Mouse (Mus musculus) embryonic facial prominence, embryonic 15.5 days (tissue): ENCODE data around the gene Dnajb4. TPM values are rescaled to one million over a fixed set of nuclear protein-coding genes. Genes with fewer than 3 reads are reported as not detected.
"Not testable (repeated sequence)": the region's sequence is repeated elsewhere in the genome, so short reads cannot be mapped to it uniquely, and the experiment has no call there.

ENCODE experiments used
- ATAC-seq: fragments of 200-750 bp; cut with Nextera tagmentation; 2 replicates; pipeline ENCODE4 v1.8.0; 2017; ENCODE audit warnings: low read depth, moderate TSS enrichment; ENCODE audit not compliant: insufficient number of reproducible peaks, low FRiP score, low TSS enrichment
- H3K27ac ChIP-seq: fragments of 300-500 bp; sonication (generic); replicated peaks from 2 replicates; pipeline ENCODE4 v1.5.1; 2015; ENCODE audit warnings: mild to moderate bottlenecking, inconsistent platforms
- H3K27me3 ChIP-seq: fragments of 300-500 bp; sonication (generic); 2 replicates; pipeline ENCODE4 v1.6.1; 2015; ENCODE audit warnings: inconsistent platforms
- H3K36me3 ChIP-seq: fragments of 300-500 bp; sonication (generic); 2 replicates; pipeline ENCODE4 v1.6.1; 2015; ENCODE audit warnings: mild to moderate bottlenecking, inconsistent platforms
- H3K4me1 ChIP-seq: fragments of 300-500 bp; sonication (generic); 2 replicates; pipeline ENCODE4 v1.6.1; 2015; ENCODE audit warnings: inconsistent platforms
- H3K4me2 ChIP-seq: fragments of 300-500 bp; sonication (generic); replicated peaks from 2 replicates; pipeline ENCODE4 v1.6.1; 2015; ENCODE audit warnings: mild to moderate bottlenecking, inconsistent platforms
- H3K4me3 ChIP-seq: fragments of 300-500 bp; sonication (generic); replicated peaks from 2 replicates; pipeline ENCODE4 v1.5.1; 2015; ENCODE audit warnings: mild to moderate bottlenecking, inconsistent platforms
- H3K9ac ChIP-seq: fragments of 300-500 bp; sonication (generic); 2 replicates; pipeline ENCODE4 v1.6.1; 2015; ENCODE audit warnings: inconsistent platforms
- H3K9me3 ChIP-seq: fragments of 300-500 bp; sonication (generic); replicated peaks from 2 replicates; pipeline ENCODE4 v1.6.1; 2016; ENCODE audit warnings: inconsistent platforms
- WGBS: fragments of 180-500 bp; shearing (Covaris S2); methylation state at CpG from one replicate; pipeline ENCODE4 v1.1.7; 2015; 5-methylcytosine and 5-hydroxymethylcytosine counted together
- polyA plus RNA-seq: library from polyadenylated mRNA; unstranded; fragments of >200 nt; fragmentation: Nextera tagmentation; extraction: Ambion mirVana; gene quantifications from 2 replicates; pipeline ENCODE4 v1.2.1, GENCODE M21; 2015

Gene Dnajb4
- polyA plus RNA-seq, 1 experiment from 2014 or later = 34.2 TPM

DNA sequence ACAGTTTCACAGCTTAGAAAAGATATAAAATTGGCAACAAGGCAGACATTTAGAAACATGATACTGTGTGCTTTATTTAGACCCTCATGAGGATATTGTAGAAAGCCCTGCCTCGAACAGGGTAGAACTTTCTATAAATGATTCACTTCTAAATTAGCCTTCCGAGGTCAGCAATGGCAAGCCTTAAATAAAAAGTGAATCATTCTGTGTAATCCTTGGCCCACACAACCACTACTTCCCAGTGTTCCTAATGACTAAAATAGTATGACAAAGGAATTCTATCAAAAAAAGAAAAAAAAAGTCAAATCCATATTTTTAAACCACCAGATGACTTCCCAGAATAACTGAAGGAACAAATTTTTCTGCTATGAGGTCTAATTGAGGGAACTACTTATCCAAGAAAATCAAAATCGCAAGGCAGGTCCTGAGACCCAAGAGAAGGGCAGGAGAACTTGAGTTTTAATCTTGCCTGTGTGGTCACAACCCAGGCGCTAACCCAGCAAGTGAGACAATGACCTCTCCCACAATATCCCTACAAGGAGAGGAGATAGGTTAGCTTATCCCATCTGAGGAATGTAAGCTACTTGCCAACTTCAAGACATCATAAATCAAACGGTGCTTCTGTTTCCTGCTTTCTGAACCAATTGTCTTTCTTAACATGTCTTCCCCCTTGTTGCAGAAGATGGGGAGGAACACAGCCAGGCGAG lies 67.0 kb downstream of the Dnajb4 start:
- WGBS = 63% methylated on average over 6 of the region's 6 CpGs
- H3K27ac ChIP-seq = no peak overlapping the region
- H3K9me3 ChIP-seq = no peaks in the 10 kb centered on the region
- no peak overlapping the region for H3K9ac ChIP-seq
- peaks cover 6% of the 10 kb centered on the region; the same call in 1 of the 2 replicates for H3K4me1 ChIP-seq
- no peaks in the 10 kb centered on the region for H3K27me3 ChIP-seq
- no peaks in the 10 kb centered on the region for H3K36me3 ChIP-seq
- no peak for ATAC-seq
- H3K4me2 ChIP-seq = no peak overlapping the region
- H3K4me3 ChIP-seq = no peak overlapping the region

DNA sequence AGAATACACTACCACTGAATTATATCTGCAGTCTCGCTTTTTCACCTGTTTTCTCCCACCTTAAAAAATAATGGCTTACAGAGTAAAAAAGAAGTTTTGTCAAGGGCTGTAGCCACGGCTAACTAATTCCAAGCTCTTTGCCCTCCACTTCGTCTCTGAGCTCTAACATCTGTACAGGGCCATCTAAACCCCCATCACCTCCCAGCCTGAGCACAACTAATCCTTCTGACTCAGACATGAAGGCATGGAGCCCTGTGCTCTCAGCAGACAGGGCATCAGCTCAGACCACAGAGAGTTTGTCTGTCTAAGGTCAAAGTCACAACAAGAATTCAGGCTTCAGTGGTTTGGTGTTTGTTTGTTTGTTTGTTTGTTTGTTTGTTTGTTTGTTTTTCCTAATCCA lies 68.0 kb downstream of the Dnajb4 start:
- Histone ChIP-seq H3K9ac (no peak overlapping the region), H3K4me2 (no peak overlapping the region), H3K27ac (no peak overlapping the region), H3K4me1 (peaks cover 6% of the 10 kb centered on the region; the same call in 1 of the 2 replicates), H3K4me3 (no peak overlapping the region), H3K27me3 (no peaks in the 10 kb centered on the region), H3K9me3 (no peaks in the 10 kb centered on the region), H3K36me3 (no peaks in the 10 kb centered on the region)
- 65% methylated on average over 3 of the region's 3 CpGs for WGBS
- ATAC-seq = no peak

DNA sequence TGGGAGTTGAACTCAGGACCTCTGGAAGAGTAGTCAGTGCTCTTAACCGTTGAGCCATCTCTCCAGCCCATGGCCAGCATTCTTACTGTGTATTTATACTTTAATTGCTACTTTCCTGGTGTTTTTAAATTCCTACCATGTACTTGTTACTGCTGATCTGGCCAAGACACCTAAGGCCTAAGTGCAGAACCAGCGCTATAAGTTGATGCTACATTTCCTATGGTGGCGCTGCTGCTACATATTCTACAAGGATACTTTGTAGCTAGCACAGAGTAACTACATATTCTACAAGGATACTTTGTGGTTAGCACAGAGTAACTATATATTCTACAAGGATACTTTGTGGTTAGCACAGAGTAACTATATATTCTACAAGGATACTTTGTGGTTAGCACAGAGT lies 70.8 kb downstream of the Dnajb4 start:
- not testable (repeated sequence) for H3K9ac ChIP-seq, H3K27me3 ChIP-seq, H3K4me3 ChIP-seq, H3K36me3 ChIP-seq, ATAC-seq, H3K27ac ChIP-seq, H3K4me1 ChIP-seq, H3K4me2 ChIP-seq, H3K9me3 ChIP-seq
- 82% methylated on average over 3 of the region's 3 CpGs for WGBS

DNA sequence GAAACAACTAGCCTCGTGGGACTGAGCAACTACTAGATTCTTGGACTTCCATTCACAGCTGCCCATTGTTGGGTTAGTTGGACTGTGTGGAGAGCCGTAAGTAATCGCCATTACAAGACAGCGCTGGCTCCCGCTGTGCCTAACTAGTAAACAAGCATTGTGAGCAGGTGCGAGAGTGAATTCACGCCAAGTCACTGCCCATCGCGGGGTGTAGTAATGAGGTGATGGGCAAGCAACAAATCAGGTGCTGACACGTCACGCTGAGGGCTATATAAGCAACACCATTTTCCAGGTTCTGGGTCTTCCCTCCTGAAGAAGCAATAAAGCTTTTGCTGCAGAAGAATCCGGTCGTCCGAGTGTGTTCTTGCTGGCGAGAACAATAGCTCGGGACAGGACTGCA lies 74.0 kb downstream of the Dnajb4 start:
- not testable (repeated sequence) for H3K27ac ChIP-seq, ATAC-seq, H3K4me3 ChIP-seq, H3K4me1 ChIP-seq, H3K9me3 ChIP-seq, H3K9ac ChIP-seq, H3K27me3 ChIP-seq, H3K36me3 ChIP-seq, H3K4me2 ChIP-seq
- 94% methylated on average over 16 of the region's 16 CpGs for WGBS

DNA sequence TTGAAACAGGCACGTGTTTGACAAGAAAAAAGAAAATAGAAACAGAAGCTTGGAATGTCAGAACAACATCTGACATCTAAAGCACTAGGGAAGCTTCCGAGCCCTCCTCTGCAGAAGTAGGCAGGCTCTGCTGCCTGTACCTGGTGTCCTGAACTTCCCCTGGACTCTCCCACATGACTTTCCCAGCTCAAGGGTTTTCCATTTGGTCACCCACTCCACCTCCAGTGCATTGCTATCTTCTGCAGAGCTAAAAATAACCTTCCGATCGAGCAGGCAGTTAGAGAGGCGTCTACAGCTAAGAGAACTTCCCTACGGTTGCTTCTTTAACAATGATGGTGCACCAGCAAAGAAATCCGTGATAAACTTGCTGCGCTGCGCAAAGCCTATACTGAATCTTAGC lies 76.5 kb downstream of the Dnajb4 start:
- H3K9ac ChIP-seq = no peak overlapping the region
- no peaks in the 10 kb centered on the region for H3K27me3 ChIP-seq
- H3K27ac ChIP-seq = no peak overlapping the region
- no peaks in the 10 kb centered on the region for H3K9me3 ChIP-seq
- no peak overlapping the region for H3K4me3 ChIP-seq
- H3K4me2 ChIP-seq = no peak overlapping the region
- no peaks in the 10 kb centered on the region for H3K36me3 ChIP-seq
- H3K4me1 ChIP-seq = no peaks in the 10 kb centered on the region
- ATAC-seq = no peak
- 73% methylated on average over 9 of the region's 9 CpGs for whole genome bisulfite sequencing

DNA sequence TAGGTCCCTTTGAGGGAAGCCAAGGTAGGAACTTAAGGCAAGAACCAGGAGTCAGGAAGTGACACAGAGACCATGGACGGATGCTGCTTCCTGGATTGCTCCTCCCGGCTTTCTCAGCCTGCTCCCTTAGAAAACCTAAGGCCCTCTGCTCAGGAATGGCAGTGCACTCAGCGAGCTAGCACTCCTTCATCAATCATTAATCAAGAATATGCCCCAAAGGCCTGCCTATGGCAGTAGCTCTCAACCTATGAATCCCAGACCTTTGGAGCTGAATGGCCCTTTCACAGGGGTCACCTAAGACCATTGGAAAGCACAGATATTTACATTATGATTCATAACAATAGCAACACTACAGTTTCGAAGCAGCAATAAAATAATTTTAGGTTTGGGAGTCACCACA lies 79.1 kb downstream of the Dnajb4 start:
- no peak for ATAC-seq
- Histone ChIP-seq H3K9ac (no peak overlapping the region), H3K9me3 (no peaks in the 10 kb centered on the region), H3K27ac (no peak overlapping the region), H3K4me3 (no peak overlapping the region), H3K36me3 (no peaks in the 10 kb centered on the region), H3K4me2 (no peak overlapping the region), H3K4me1 (no peaks in the 10 kb centered on the region), H3K27me3 (no peaks in the 10 kb centered on the region)
- 80% methylated on average over 4 of the region's 4 CpGs for whole genome bisulfite sequencing

DNA sequence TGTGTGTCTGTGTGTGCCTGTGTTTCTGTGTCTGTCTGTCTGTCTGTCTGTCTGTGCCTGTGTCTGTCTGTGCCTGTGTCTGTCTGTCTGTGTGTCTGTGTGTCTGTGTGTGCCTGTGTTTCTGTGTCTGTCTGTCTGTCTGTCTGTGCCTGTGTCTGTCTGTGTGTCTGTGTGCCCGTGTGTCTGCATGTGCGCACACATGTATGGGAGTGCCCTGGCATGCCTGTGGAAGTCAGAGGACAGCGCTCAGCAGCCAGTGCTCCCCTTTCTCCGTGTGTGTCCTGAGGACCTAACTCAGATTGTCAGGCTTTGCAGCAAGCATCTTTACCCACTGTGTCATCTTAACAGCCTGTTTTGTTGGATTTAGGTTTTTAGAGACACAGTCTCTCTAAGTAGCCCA lies 80.7 kb downstream of the Dnajb4 start:
- not testable (repeated sequence) for H3K4me3 ChIP-seq, H3K27ac ChIP-seq, H3K4me1 ChIP-seq, H3K36me3 ChIP-seq, H3K27me3 ChIP-seq, H3K4me2 ChIP-seq, H3K9ac ChIP-seq, H3K9me3 ChIP-seq, ATAC-seq
- 85% methylated on average over 4 of the region's 4 CpGs for WGBS

DNA sequence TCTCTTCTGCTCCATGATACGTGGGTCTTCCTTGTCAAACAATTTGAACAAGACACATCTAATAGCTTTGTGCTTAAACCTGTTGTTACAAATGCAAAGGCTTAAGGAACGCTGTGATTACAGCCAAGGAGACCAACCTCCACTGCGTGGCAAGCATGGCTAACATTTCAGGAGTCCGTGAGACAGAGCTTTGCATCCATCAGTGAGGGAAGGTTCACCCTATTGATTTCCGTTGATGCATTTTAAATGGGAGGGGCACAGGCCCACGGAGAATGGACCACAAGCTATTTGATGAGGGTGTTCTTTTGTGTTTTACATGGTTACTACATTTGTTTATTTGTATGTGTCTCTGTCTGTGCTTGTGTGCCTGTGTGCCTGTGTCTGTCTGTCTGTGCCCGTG lies 81.5 kb downstream of the Dnajb4 start:
- no peaks in the 10 kb centered on the region for H3K4me1 ChIP-seq
- 77% methylated on average over 7 of the region's 7 CpGs for WGBS

More for the DNA sequence above, 81.5 kb downstream of the Dnajb4 start:
- Histone ChIP-seq H3K4me2 (no peak overlapping the region), H3K27ac (no peak overlapping the region), H3K36me3 (no peaks in the 10 kb centered on the region), H3K27me3 (no peaks in the 10 kb centered on the region), H3K9ac (no peak overlapping the region), H3K9me3 (no peaks in the 10 kb centered on the region), H3K4me3 (no peak overlapping the region)
- no peak for ATAC-seq

Other genes starting within 250 kb of the Dnajb4 start
- gene Gipc2, start 44.1 kb downstream of the Dnajb4 start, polyA plus RNA-seq = 4.5 and 8.6 TPM in 2 replicates
- gene Fubp1, start 120 bp upstream of the Dnajb4 start, polyA plus RNA-seq = 202 and 211 TPM in 2 replicates
- 23.5 and 27.2 TPM in 2 replicates for gene Nexn, start 56.0 kb upstream of the Dnajb4 start, polyA plus RNA-seq
- gene Miga1, start 130.1 kb upstream of the Dnajb4 start, polyA plus RNA-seq = 15.8 and 17.1 TPM in 2 replicates
- 41.6 and 44.5 TPM in 2 replicates for gene Usp33, start 136.2 kb upstream of the Dnajb4 start, polyA plus RNA-seq
- 40.9 and 44.1 TPM in 2 replicates for gene Zzz3, start 185.2 kb upstream of the Dnajb4 start, polyA plus RNA-seq